Mouse (Mus musculus) embryonic facial prominence, embryonic 11.5 days (tissue): ENCODE results near the gene Dab1. TPM values are rescaled to one million over a fixed set of nuclear protein-coding genes. Genes with fewer than 3 reads are reported as not detected.

Source experiments
- ATAC-seq: fragments of 200-750 bp; cut with Nextera tagmentation; replicated peaks from 2 replicates; pipeline ENCODE4 v1.8.0; 2017; ENCODE audit warnings: low read depth; ENCODE audit not compliant: insufficient number of reproducible peaks, low FRiP score, low TSS enrichment
- DNase-seq: peaks from one replicate; pipeline ENCODE4 v3.0.0-alpha.2; 2015; ENCODE audit warnings: low spot score
- H3K27ac ChIP-seq: fragments of 300-500 bp; sonication (generic); replicated peaks from 2 replicates; pipeline ENCODE4 v1.5.1; 2014; ENCODE audit warnings: mild to moderate bottlenecking, low read depth, low read length, control low read depth
- H3K27me3 ChIP-seq: fragments of 300-500 bp; sonication (generic); 2 replicates; pipeline ENCODE4 v1.6.1; 2014; ENCODE audit warnings: mild to moderate bottlenecking, low read length, moderate library complexity, mixed read lengths; ENCODE audit not compliant: control insufficient read depth, insufficient read depth
- H3K36me3 ChIP-seq: fragments of 300-500 bp; sonication (generic); replicated peaks from 2 replicates; pipeline ENCODE4 v1.6.1; 2014; ENCODE audit warnings: low read depth, mild to moderate bottlenecking, low read length, moderate library complexity, mixed read lengths; ENCODE audit not compliant: control insufficient read depth, insufficient read depth
- H3K4me1 ChIP-seq: fragments of 300-500 bp; sonication (generic); 2 replicates; pipeline ENCODE4 v1.6.1; 2014; ENCODE audit warnings: low read length, mixed read lengths; ENCODE audit not compliant: control insufficient read depth, insufficient read depth
- H3K4me2 ChIP-seq: fragments of 300-500 bp; sonication (generic); 2 replicates; pipeline ENCODE4 v1.6.1; 2014; ENCODE audit warnings: low read depth, mild to moderate bottlenecking, control low read depth, low read length, moderate library complexity
- H3K4me3 ChIP-seq: fragments of 300-500 bp; sonication (generic); 2 replicates; pipeline ENCODE4 v1.5.1; 2014; ENCODE audit warnings: low read depth, low read length, control low read depth
- H3K9ac ChIP-seq: fragments of 300-500 bp; sonication (generic); replicated peaks from 2 replicates; pipeline ENCODE4 v1.6.1; 2014; ENCODE audit warnings: mild to moderate bottlenecking, control low read depth, low read length
- H3K9me3 ChIP-seq: fragments of 300-500 bp; sonication (generic); replicated peaks from 2 replicates; pipeline ENCODE4 v1.6.1; 2016; ENCODE audit warnings: mild to moderate bottlenecking, low read length, inconsistent platforms, mixed read lengths; ENCODE audit not compliant: control insufficient read depth
- WGBS: fragments of 180-500 bp; shearing (Covaris S2); extraction: QIAGEN DNeasy Blood & Tissue Kit; methylation state at CpG from one replicate; pipeline ENCODE4 v1.1.7; 2014; 5-methylcytosine and 5-hydroxymethylcytosine counted together
- polyA plus RNA-seq: library from polyadenylated mRNA; unstranded; fragments of >200 nt; fragmentation: Nextera tagmentation; extraction: Ambion mirVana; gene quantifications from 2 replicates; pipeline ENCODE4 v1.2.1, GENCODE M21; 2014

Gene Dab1
- polyA plus RNA-seq, 1 experiment from 2014 or later, result 17.6 TPM

GRCm38 (mm10) chr4:103704477-103704876, 85.3 kb downstream of the Dab1 start:
- Histone ChIP-seq H3K27ac (no peak overlapping the region), H3K4me3 (no peak overlapping the region), H3K36me3 (no peaks in the 10 kb centered on the region), H3K9ac (no peak overlapping the region), H3K27me3 (no peaks in the 10 kb centered on the region), H3K9me3 (no peaks in the 10 kb centered on the region), H3K4me2 (no peak overlapping the region), H3K4me1 (no peaks in the 10 kb centered on the region)
- ATAC-seq, result no peak
- DNase-seq, result no peak
- 82% methylated on average over 2 of the region's 2 CpGs for WGBS

GRCm38 (mm10) chr4:103706501-103706900, 87.3 kb downstream of the Dab1 start:
- WGBS, result 77% methylated on average over 4 of the region's 4 CpGs
- no peak overlapping the region for H3K4me3 ChIP-seq
- ATAC-seq, result no peak

GRCm38 (mm10) chr4:103707140-103707539, 88.0 kb downstream of the Dab1 start:
- H3K27me3 ChIP-seq, result no peaks in the 10 kb centered on the region
- H3K4me3 ChIP-seq, result no peak overlapping the region
- ATAC-seq, result no peak
- no peak overlapping the region for H3K27ac ChIP-seq
- no peaks in the 10 kb centered on the region for H3K9me3 ChIP-seq
- whole genome bisulfite sequencing, result 40% methylated on average over 1 of the region's 1 CpGs
- no peak overlapping the region for H3K4me2 ChIP-seq
- no peaks in the 10 kb centered on the region for H3K4me1 ChIP-seq
- no peak for DNase-seq
- H3K9ac ChIP-seq, result no peak overlapping the region
- H3K36me3 ChIP-seq, result no peaks in the 10 kb centered on the region

More at GRCm38 (mm10) chr4:103706501-103706900, 87.3 kb downstream of the Dab1 start:
- no peaks in the 10 kb centered on the region for H3K36me3 ChIP-seq
- no peaks in the 10 kb centered on the region for H3K4me1 ChIP-seq
- DNase-seq, result no peak
- H3K27ac ChIP-seq, result no peak overlapping the region
- no peaks in the 10 kb centered on the region for H3K9me3 ChIP-seq
- no peak overlapping the region for H3K9ac ChIP-seq
- H3K27me3 ChIP-seq, result no peaks in the 10 kb centered on the region
- no peak overlapping the region for H3K4me2 ChIP-seq

GRCm38 (mm10) chr4:103711353-103711752, 92.2 kb downstream of the Dab1 start:
- H3K36me3 ChIP-seq, result no peaks in the 10 kb centered on the region
- H3K4me1 ChIP-seq, result no peaks in the 10 kb centered on the region
- no peaks in the 10 kb centered on the region for H3K27me3 ChIP-seq
- no peak overlapping the region for H3K27ac ChIP-seq
- no peak overlapping the region for H3K4me3 ChIP-seq
- ATAC-seq (no peak), DNase-seq (no peak)
- no peaks in the 10 kb centered on the region for H3K9me3 ChIP-seq
- WGBS, result 79% methylated on average over 6 of the region's 6 CpGs
- H3K9ac ChIP-seq, result no peak overlapping the region
- no peak overlapping the region for H3K4me2 ChIP-seq

GRCm38 (mm10) chr4:103713921-103714320, 94.8 kb downstream of the Dab1 start:
- Histone ChIP-seq H3K27ac (no peak overlapping the region), H3K27me3 (no peaks in the 10 kb centered on the region), H3K9ac (no peak overlapping the region), H3K9me3 (no peaks in the 10 kb centered on the region), H3K36me3 (no peaks in the 10 kb centered on the region), H3K4me1 (no peaks in the 10 kb centered on the region), H3K4me2 (no peak overlapping the region), H3K4me3 (no peak overlapping the region)
- WGBS, result 82% methylated on average over 4 of the region's 4 CpGs
- ATAC-seq (no peak), DNase-seq (no peak)

GRCm38 (mm10) chr4:103714991-103715390, 95.8 kb downstream of the Dab1 start:
- no peak for ATAC-seq
- WGBS, result 81% methylated on average over 7 of the region's 7 CpGs

GRCm38 (mm10) chr4:103715568-103715967, 96.4 kb downstream of the Dab1 start:
- no peaks in the 10 kb centered on the region for H3K27me3 ChIP-seq
- WGBS, result 86% methylated on average over 4 of the region's 4 CpGs
- H3K9ac ChIP-seq, result no peak overlapping the region
- H3K9me3 ChIP-seq, result no peaks in the 10 kb centered on the region
- DNase-seq (no peak), ATAC-seq (no peak)
- H3K4me2 ChIP-seq, result no peak overlapping the region
- H3K4me1 ChIP-seq, result no peaks in the 10 kb centered on the region
- no peak overlapping the region for H3K4me3 ChIP-seq
- H3K36me3 ChIP-seq, result no peaks in the 10 kb centered on the region
- no peak overlapping the region for H3K27ac ChIP-seq

More at GRCm38 (mm10) chr4:103714991-103715390, 95.8 kb downstream of the Dab1 start:
- no peaks in the 10 kb centered on the region for H3K27me3 ChIP-seq
- H3K4me2 ChIP-seq, result no peak overlapping the region
- no peaks in the 10 kb centered on the region for H3K36me3 ChIP-seq
- no peak overlapping the region for H3K9ac ChIP-seq
- H3K4me3 ChIP-seq, result no peak overlapping the region
- no peaks in the 10 kb centered on the region for H3K9me3 ChIP-seq
- no peak overlapping the region for H3K27ac ChIP-seq
- no peak for DNase-seq
- H3K4me1 ChIP-seq, result no peaks in the 10 kb centered on the region

GRCm38 (mm10) chr4:103722738-103723137, 103.6 kb downstream of the Dab1 start:
- Histone ChIP-seq H3K4me3 (no peak overlapping the region), H3K9me3 (no peaks in the 10 kb centered on the region), H3K36me3 (no peaks in the 10 kb centered on the region), H3K27ac (no peak overlapping the region), H3K4me2 (no peak overlapping the region), H3K9ac (no peak overlapping the region), H3K27me3 (no peaks in the 10 kb centered on the region), H3K4me1 (no peaks in the 10 kb centered on the region)
- DNase-seq, result no peak
- ATAC-seq, result no peak
- 86% methylated on average over 1 of the region's 1 CpGs for WGBS
